Mouse (Mus musculus) testis, adult 10 weeks (tissue): ENCODE measurements around the gene 4930415O20Rik. TPM values are rescaled to one million over a fixed set of nuclear protein-coding genes. Genes with fewer than 3 reads are reported as not detected.

Experiments
- polyA plus RNA-seq: library from polyadenylated mRNA; stranded (reverse); fragments of 350-450 nt; fragmentation: Illumina TruSeq; extraction: RNeasy Lipid Tissue Mini Kit (QIAGEN cat#74804); gene quantifications from one replicate; pipeline ENCODE4 v1.2.3, GENCODE M21; 2014; ENCODE audit warnings: low read depth, low replicate concordance

Gene 4930415O20Rik
- 141 TPM for polyA plus RNA-seq

GRCm38 (mm10) chr15:98570873-98571538 is at the start of gene 4930415O20Rik, which contains the start of gene Ccnt1:
Gene 4930415O20Rik (plus strand): TSS chr15:98571004.
Gene Ccnt1 (minus strand): TSS chr15:98570923.

GRCm38 (mm10) chr15:98533881-98534627 is 36.8 kb upstream of the 4930415O20Rik start, which contains the start of gene Kansl2:
Gene Kansl2 (minus strand): TSS chr15:98534264.

GRCm38 (mm10) chr15:98609331-98610130 is 38.7 kb downstream of the 4930415O20Rik start, which contains the start of gene Adcy6:
Gene Adcy6 (minus strand): TSS chr15:98610076.

GRCm38 (mm10) chr15:98630540-98630939 is 59.7 kb downstream of the 4930415O20Rik start, which contains the start of gene Cacnb3:
Gene Cacnb3 (plus strand): TSS chr15:98630840.

Other genes starting within 250 kb of the 4930415O20Rik start
- gene Olfr284, start 230.0 kb upstream of the 4930415O20Rik start, polyA plus RNA-seq, result not detected
- gene Olfr283, start 190.1 kb upstream of the 4930415O20Rik start, polyA plus RNA-seq, result not detected
- not detected for gene Olfr282, start 139.8 kb upstream of the 4930415O20Rik start, polyA plus RNA-seq
- gene Olfr281, start 118.4 kb upstream of the 4930415O20Rik start, polyA plus RNA-seq, result not detected
- gene OR5BS1P, start 101.1 kb upstream of the 4930415O20Rik start, polyA plus RNA-seq, result not detected
- gene Lalba, start 88.3 kb upstream of the 4930415O20Rik start, polyA plus RNA-seq, result not detected
- not detected for gene Olfr279, start 78.6 kb upstream of the 4930415O20Rik start, polyA plus RNA-seq
- gene Kansl2, start 36.7 kb upstream of the 4930415O20Rik start, polyA plus RNA-seq, result 23.9 TPM
- 50.1 TPM for gene Ccnt1, start 81 bp upstream of the 4930415O20Rik start, polyA plus RNA-seq
- gene Adcy6, start 39.1 kb downstream of the 4930415O20Rik start, polyA plus RNA-seq, result 1.2 TPM
- not detected for gene Cacnb3, start 59.8 kb downstream of the 4930415O20Rik start, polyA plus RNA-seq
- gene Ddx23, start 91.9 kb downstream of the 4930415O20Rik start, polyA plus RNA-seq, result 2.1 TPM
- not detected for gene Rnd1, start 106.5 kb downstream of the 4930415O20Rik start, polyA plus RNA-seq
- 127 TPM for gene Ccdc65, start 137.2 kb downstream of the 4930415O20Rik start, polyA plus RNA-seq
- gene Fkbp11, start 157.2 kb downstream of the 4930415O20Rik start, polyA plus RNA-seq, result not detected
- gene Arf3, start 192.2 kb downstream of the 4930415O20Rik start, polyA plus RNA-seq, result 19.6 TPM
- gene Wnt10b, start 207.1 kb downstream of the 4930415O20Rik start, polyA plus RNA-seq, result 0.20 TPM
- gene Wnt1, start 218.9 kb downstream of the 4930415O20Rik start, polyA plus RNA-seq, result not detected
- not detected for gene Ddn, start 238.5 kb downstream of the 4930415O20Rik start, polyA plus RNA-seq